Mouse (Mus musculus) heart, postnatal 0 days (tissue): ENCODE data around the gene Wapl.

Source experiments
- CTCF ChIP-seq: IDR thresholded peaks from 2 replicates; pipeline ENCODE4 v1.5.1; 2016; ENCODE audit warnings: antibody characterized with exemption, control low read depth, low read depth
- EP300 ChIP-seq: IDR thresholded peaks from 2 replicates; pipeline ENCODE4 v1.6.1; 2016; ENCODE audit warnings: antibody characterized with exemption, low read depth

- TF ChIP-seq CTCF (no peak), EP300 (no peak)
Observed at GRCm38 (mm10) chr14:34693970-34694369, 20.2 kb downstream of the Wapl start.
